Mouse (Mus musculus) liver, adult 2 months (tissue): ENCODE results near the gene Coq5. TPM values are rescaled to one million over a fixed set of nuclear protein-coding genes. Genes with fewer than 3 reads are reported as not detected.
"Not testable (repeated sequence)": the region's sequence is repeated elsewhere in the genome, so short reads cannot be mapped to it uniquely, and the experiment has no call there.

Experiments
- DNase-seq: peaks from one replicate; pipeline ENCODE4 v3.0.0-alpha.2; 2011; ENCODE audit warnings: low read depth, low spot score; ENCODE audit errors: extremely low read depth
- H3K27ac ChIP-seq: fragments of 200-500 bp; replicated peaks from 2 replicates; pipeline ENCODE4 v1.5.1; 2012; ENCODE audit warnings: low read depth, mild to moderate bottlenecking, control low read depth, inconsistent platforms, low read length; ENCODE audit not compliant: insufficient read depth
- H3K27me3 ChIP-seq: fragments of 200-500 bp; 2 replicates; pipeline ENCODE4 v1.6.1; 2012; ENCODE audit warnings: mild to moderate bottlenecking, moderate library complexity, low read length, inconsistent platforms; ENCODE audit not compliant: control insufficient read depth, insufficient read depth
- H3K36me3 ChIP-seq: fragments of 200-500 bp; 2 replicates; pipeline ENCODE4 v1.6.1; 2012; ENCODE audit warnings: low read length, inconsistent platforms; ENCODE audit not compliant: control insufficient read depth, insufficient read depth
- H3K4me1 ChIP-seq: fragments of 200-500 bp; 2 replicates; pipeline ENCODE4 v1.6.1; 2011; ENCODE audit warnings: low read length; ENCODE audit not compliant: control insufficient read depth, insufficient read depth
- H3K4me3 ChIP-seq: fragments of 200-500 bp; 2 replicates; pipeline ENCODE4 v1.5.1; 2011; ENCODE audit warnings: low read depth, mild to moderate bottlenecking, control low read depth, low read length, moderate library complexity; ENCODE audit not compliant: insufficient read depth
- H3K79me2 ChIP-seq: fragments of 200-500 bp; 2 replicates; pipeline ENCODE4 v1.6.1; 2012; ENCODE audit warnings: inconsistent platforms, mild to moderate bottlenecking, low read length, moderate library complexity; ENCODE audit not compliant: control insufficient read depth, insufficient read depth
- H3K9ac ChIP-seq: fragments of 200-500 bp; 2 replicates; pipeline ENCODE4 v1.6.1; 2012; ENCODE audit warnings: low read depth, mild to moderate bottlenecking, control low read depth, inconsistent platforms, low read length
- CTCF ChIP-seq: fragments of 200-500 bp; IDR thresholded peaks from 2 replicates; pipeline ENCODE4 v1.5.1; 2011; ENCODE audit warnings: low read depth, low read length, control low read depth
- POLR2A ChIP-seq: fragments of 200-500 bp; IDR thresholded peaks from 2 replicates; pipeline ENCODE4 v1.6.1; 2011; ENCODE audit warnings: low read length, control low read depth; ENCODE audit not compliant: insufficient read depth; ENCODE audit errors: extremely low read depth
- WGBS: fragments of 180-500 bp; shearing (Covaris S2); methylation state at CpG from one replicate; pipeline ENCODE4 v1.1.7; 2018; 5-methylcytosine and 5-hydroxymethylcytosine counted together
- polyA plus RNA-seq: library from polyadenylated mRNA; depleted of rRNA; stranded (reverse); fragments of >200 nt; gene quantifications from 2 replicates; pipeline ENCODE4 v1.2.3, GENCODE M21; 2012
- total RNA-seq: library from RNA; depleted of rRNA; stranded (reverse); fragments of >200 nt; gene quantifications from 2 replicates; pipeline ENCODE4 v1.2.3, GENCODE M21; 2014

Coq5 gene
- total and polyA plus RNA-seq, 2 experiments: 13.7 to 20.7 TPM

- peaks cover 5% of the 10 kb centered on the region; the same call in 1 of the 2 replicates for H3K4me1 ChIP-seq
- no peaks in the 10 kb centered on the region for H3K27me3 ChIP-seq
- 94% methylated on average over 8 of the region's 8 CpGs for WGBS
- H3K27ac ChIP-seq: no peak overlapping the region
- H3K79me2 ChIP-seq: no peaks in the 10 kb centered on the region
- peaks cover 24% of the 10 kb centered on the region for H3K36me3 ChIP-seq
- no peak for DNase-seq
- no peak for TF ChIP-seq POLR2A
- peak; percentile 52 for TF ChIP-seq CTCF
- H3K4me3 ChIP-seq: no peak overlapping the region
- H3K9ac ChIP-seq: no peak overlapping the region
Observed at GRCm38 (mm10) chr5:115294173-115294572, 14.7 kb downstream of the Coq5 start.

GRCm38 (mm10) chr5:115296347-115296746 lies 16.9 kb downstream of the Coq5 start:
- H3K27me3 ChIP-seq: no peaks in the 10 kb centered on the region
- no peak overlapping the region for H3K4me3 ChIP-seq
- DNase-seq: no peak
- 78% methylated on average over 10 of the region's 10 CpGs for WGBS
- peaks cover 17% of the 10 kb centered on the region for H3K36me3 ChIP-seq
- H3K9ac ChIP-seq: no peak overlapping the region
- TF ChIP-seq POLR2A: no peak
- no peak for TF ChIP-seq CTCF
- no peak overlapping the region for H3K27ac ChIP-seq
- H3K4me1 ChIP-seq: peaks cover 9% of the 10 kb centered on the region; the same call in 1 of the 2 replicates
- H3K79me2 ChIP-seq: no peaks in the 10 kb centered on the region; the same call in 1 of the 2 replicates

GRCm38 (mm10) chr5:115300035-115300744 lies 20.7 kb downstream of the Coq5 start:
- TF ChIP-seq CTCF (no peak; the same call in 1 of the 2 replicates), POLR2A (no peak)
- peak; percentile 26 for DNase-seq
- Histone ChIP-seq H3K9ac (peak overlapping the region; percentile 77), H3K4me1 (peaks cover 9% of the 10 kb centered on the region; the same call in 1 of the 2 replicates), H3K79me2 (no peaks in the 10 kb centered on the region; the same call in 1 of the 2 replicates), H3K27ac (peak overlapping the region; percentile 24), H3K4me3 (peak overlapping the region; percentile 72), H3K27me3 (no peaks in the 10 kb centered on the region), H3K36me3 (peaks cover 17% of the 10 kb centered on the region)
- 1% methylated on average over 46 of the region's 46 CpGs for WGBS

GRCm38 (mm10) chr5:115300792-115301614 lies 21.5 kb downstream of the Coq5 start, which contains the start of gene Dynll1:
Gene Dynll1 (minus strand): TSS chr5:115300999.
- Histone ChIP-seq H3K27me3 (no peaks in the 10 kb centered on the region), H3K79me2 (no peaks in the 10 kb centered on the region; the same call in 1 of the 2 replicates), H3K27ac (peak within 1 kb of the TSS; percentile 24), H3K4me1 (peaks cover 9% of the 10 kb centered on the region; the same call in 1 of the 2 replicates), H3K36me3 (peaks cover 11% of the 10 kb centered on the region), H3K4me3 (peak within 1 kb of the TSS; percentile 72), H3K9ac (peak within 1 kb of the TSS; percentile 77)
- 1% methylated on average over 64 of the region's 66 CpGs for whole genome bisulfite sequencing
- DNase-seq: peak; percentile 76
- TF ChIP-seq CTCF (no peak), POLR2A (peak; percentile 87)

GRCm38 (mm10) chr5:115301615-115302014 lies 22.1 kb downstream of the Coq5 start:
- Histone ChIP-seq H3K4me1 (peaks cover 9% of the 10 kb centered on the region; the same call in 1 of the 2 replicates), H3K36me3 (peaks cover 6% of the 10 kb centered on the region; the same call in 1 of the 2 replicates), H3K9ac (no peak overlapping the region), H3K27ac (no peak overlapping the region), H3K4me3 (no peak overlapping the region), H3K27me3 (no peaks in the 10 kb centered on the region), H3K79me2 (no peaks in the 10 kb centered on the region; the same call in 1 of the 2 replicates)
- TF ChIP-seq CTCF (no peak), POLR2A (no peak)
- no peak for DNase-seq
- WGBS: 49% methylated on average over 13 of the region's 13 CpGs

- not testable (repeated sequence) for H3K36me3 ChIP-seq, H3K27me3 ChIP-seq, H3K4me1 ChIP-seq, DNase-seq, H3K4me3 ChIP-seq, H3K9ac ChIP-seq, H3K79me2 ChIP-seq, H3K27ac ChIP-seq
- 76% methylated on average over 7 of the region's 7 CpGs for WGBS
Observed at GRCm38 (mm10) chr5:115302190-115302589, 22.7 kb downstream of the Coq5 start.
